Mouse (Mus musculus) kidney, postnatal 0 days (tissue): ENCODE measurements at regions not wholly inside any gene's neighbourhood (a gene's known extent, or its start where the extent isn't known, plus 50 kb on each side); places are given as distances from the start of the nearest gene placed in this dataset.

Source experiments
- ATAC-seq: fragments of 200-750 bp; cut with Nextera tagmentation; replicated peaks from 2 replicates; pipeline ENCODE4 v1.8.0; 2017; ENCODE audit warnings: low read depth, moderate number of reproducible peaks, moderate TSS enrichment, moderate library complexity; ENCODE audit not compliant: low FRiP score
- DNase-seq: peaks from one replicate; pipeline ENCODE4 v3.0.0-alpha.2; 2016; ENCODE audit warnings: low spot score
- H3K27ac ChIP-seq: fragments of 300-500 bp; sonication (generic); 2 replicates; pipeline ENCODE4 v1.5.1; 2014; ENCODE audit warnings: mild to moderate bottlenecking
- H3K27me3 ChIP-seq: fragments of 300-500 bp; sonication (generic); 2 replicates; pipeline ENCODE4 v1.6.1; 2014; ENCODE audit warnings: low read length, mixed read lengths; ENCODE audit not compliant: insufficient read depth
- H3K36me3 ChIP-seq: fragments of 300-500 bp; sonication (generic); 2 replicates; pipeline ENCODE4 v1.6.1; 2014; ENCODE audit warnings: low read length, mixed read lengths; ENCODE audit not compliant: insufficient read depth
- H3K4me1 ChIP-seq: fragments of 300-500 bp; sonication (generic); replicated peaks from 2 replicates; pipeline ENCODE4 v1.6.1; 2014; ENCODE audit warnings: antibody characterized with exemption, low read length, mixed read lengths; ENCODE audit not compliant: insufficient read depth
- H3K4me2 ChIP-seq: fragments of 300-500 bp; sonication (generic); 2 replicates; pipeline ENCODE4 v1.6.1; 2014; ENCODE audit warnings: mild to moderate bottlenecking, low read length, moderate library complexity, mixed read lengths
- H3K4me3 ChIP-seq: fragments of 300-500 bp; sonication (generic); replicated peaks from 2 replicates; pipeline ENCODE4 v1.5.1; 2014; ENCODE audit warnings: low read depth, low read length
- H3K9ac ChIP-seq: fragments of 300-500 bp; sonication (generic); 2 replicates; pipeline ENCODE4 v1.6.1; 2014; ENCODE audit warnings: low read depth, low read length
- H3K9me3 ChIP-seq: fragments of 300-500 bp; sonication (generic); replicated peaks from 2 replicates; pipeline ENCODE4 v1.6.1; 2016; ENCODE audit warnings: low read length, inconsistent platforms, mixed read lengths
- CTCF ChIP-seq: IDR thresholded peaks from 2 replicates; pipeline ENCODE4 v1.5.1; 2016; ENCODE audit warnings: antibody characterized with exemption, low read depth, mild to moderate bottlenecking, moderate library complexity
- WGBS: fragments of 180-500 bp; shearing (Covaris S2); extraction: QIAGEN DNeasy Blood & Tissue Kit; methylation state at CpG from one replicate; pipeline ENCODE4 v1.1.7; 2014; 5-methylcytosine and 5-hydroxymethylcytosine counted together

GRCm38 (mm10) chr7:94618965-94619364 is 1539.3 kb downstream of the Fam181b start:
- ATAC-seq (no peak), DNase-seq (no peak)
- no peak overlapping the region for H3K4me2 ChIP-seq

GRCm38 (mm10) chr7:94624546-94624945 is 1544.9 kb downstream of the Fam181b start:
- Histone ChIP-seq H3K27me3 (no peaks in the 10 kb centered on the region), H3K4me3 (no peak overlapping the region), H3K4me1 (no peaks in the 10 kb centered on the region), H3K9ac (no peak overlapping the region), H3K27ac (no peak overlapping the region), H3K9me3 (no peaks in the 10 kb centered on the region), H3K4me2 (no peak overlapping the region), H3K36me3 (no peaks in the 10 kb centered on the region)
- ATAC-seq = no peak
- WGBS = 72% methylated on average over 1 of the region's 1 CpGs
- TF ChIP-seq CTCF = no peak
- DNase-seq = no peak

More at GRCm38 (mm10) chr7:94618965-94619364, 1539.3 kb downstream of the Fam181b start:
- WGBS = 81% methylated on average over 5 of the region's 5 CpGs
- Histone ChIP-seq H3K9me3 (no peaks in the 10 kb centered on the region), H3K36me3 (no peaks in the 10 kb centered on the region), H3K27ac (no peak overlapping the region), H3K4me3 (no peak overlapping the region), H3K9ac (no peak overlapping the region), H3K4me1 (no peaks in the 10 kb centered on the region), H3K27me3 (no peaks in the 10 kb centered on the region)
- no peak for TF ChIP-seq CTCF

- no peaks in the 10 kb centered on the region for H3K9me3 ChIP-seq
- H3K27me3 ChIP-seq = no peaks in the 10 kb centered on the region
- no peak overlapping the region for H3K27ac ChIP-seq
- no peak overlapping the region for H3K4me3 ChIP-seq
- no peak for DNase-seq
- no peaks in the 10 kb centered on the region for H3K36me3 ChIP-seq
- no peaks in the 10 kb centered on the region for H3K4me1 ChIP-seq
- H3K9ac ChIP-seq = no peak overlapping the region
- TF ChIP-seq CTCF = no peak
- no peak overlapping the region for H3K4me2 ChIP-seq
- 84% methylated on average over 3 of the region's 3 CpGs for WGBS
- ATAC-seq = no peak
These were observed 1533.6 kb upstream of the Tenm4 start for GRCm38 (mm10) chr7:94637367-94638023.

GRCm38 (mm10) chr7:94644560-94645285 is 1526.3 kb upstream of the Tenm4 start:
- Histone ChIP-seq H3K9me3 (no peaks in the 10 kb centered on the region), H3K4me1 (no peaks in the 10 kb centered on the region), H3K9ac (no peak overlapping the region), H3K4me2 (no peak overlapping the region), H3K27me3 (no peaks in the 10 kb centered on the region), H3K36me3 (no peaks in the 10 kb centered on the region), H3K27ac (no peak overlapping the region), H3K4me3 (no peak overlapping the region)
- 61% methylated on average over 7 of the region's 7 CpGs for WGBS
- ATAC-seq (no peak), DNase-seq (no peak)
- TF ChIP-seq CTCF = no peak

GRCm38 (mm10) chr7:94645337-94645736 is 1525.7 kb upstream of the Tenm4 start:
- no peak overlapping the region for H3K4me3 ChIP-seq
- no peak for TF ChIP-seq CTCF
- no peaks in the 10 kb centered on the region for H3K9me3 ChIP-seq
- H3K4me1 ChIP-seq = no peaks in the 10 kb centered on the region
- no peak overlapping the region for H3K9ac ChIP-seq
- no peak overlapping the region for H3K4me2 ChIP-seq
- no peaks in the 10 kb centered on the region for H3K36me3 ChIP-seq
- no peak overlapping the region for H3K27ac ChIP-seq
- 64% methylated on average over 4 of the region's 4 CpGs for WGBS
- ATAC-seq = no peak
- no peak for DNase-seq
- H3K27me3 ChIP-seq = no peaks in the 10 kb centered on the region

GRCm38 (mm10) chr7:94650462-94650861 is 1520.6 kb upstream of the Tenm4 start:
- no peak for TF ChIP-seq CTCF
- Histone ChIP-seq H3K4me2 (no peak overlapping the region), H3K4me3 (no peak overlapping the region), H3K9me3 (no peaks in the 10 kb centered on the region), H3K36me3 (no peaks in the 10 kb centered on the region), H3K27ac (no peak overlapping the region), H3K9ac (no peak overlapping the region), H3K4me1 (no peaks in the 10 kb centered on the region), H3K27me3 (no peaks in the 10 kb centered on the region)
- 50% methylated on average over 1 of the region's 1 CpGs for WGBS
- no peak for ATAC-seq
- DNase-seq = no peak
